ENCODE assay signal across 8 mouse cellular contexts in the genomic region with DNA sequence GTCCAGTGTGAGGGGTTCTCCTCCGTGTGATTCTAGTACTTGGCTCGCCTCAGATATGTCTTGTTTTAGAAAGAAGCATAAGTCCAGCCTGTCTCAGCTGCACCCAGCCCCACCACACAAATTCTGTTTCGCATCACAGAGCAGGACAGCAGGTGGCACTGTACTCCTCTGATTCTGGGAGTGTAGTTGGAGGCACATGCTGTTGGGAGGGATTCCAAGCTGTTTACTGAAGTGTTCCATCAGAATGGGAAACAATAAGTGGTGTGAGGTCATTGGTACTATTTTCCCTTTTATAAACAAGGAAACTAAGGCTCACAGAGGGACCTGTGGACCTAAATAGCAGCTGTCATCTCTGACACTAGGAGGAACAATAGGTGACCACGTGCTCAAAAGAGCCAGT. TPM values are rescaled to one million over a fixed set of nuclear protein-coding genes. Genes with fewer than 3 reads are reported as not detected.
DNase-seq lines count a peak whose midpoint lies in the region; ATAC-seq lines count a peak whose summit lies in the region.

No protein-coding gene starts in this region.

- peak; percentile 15 for DNase-seq in gastrocnemius, postnatal 10 days
- DNase-seq in gastrocnemius, postnatal 25 days, result no peak
- DNase-seq in 3T3-L1 (ENCODE audit: low read depth, low spot score) (peak; percentile 55), R1 (ENCODE audit: low read depth, low spot score) (peak; percentile 37)
- DNase-seq in heart, embryonic 10.5 days (ENCODE audit: low spot score), result peak; percentile 75
- peak; percentile 48 for DNase-seq in layer of hippocampus, adult 9-11 months
- DNase-seq in spleen, postnatal 10 days (ENCODE audit: low spot score in 2 of 2), result no peak

- 68% methylated on average over 4 of the region's 4 CpGs for WGBS in heart, embryonic 10.5 days
- WGBS in neural tube, embryonic 14.5 days, result 76% methylated on average over 4 of the region's 4 CpGs

- H3K9ac ChIP-seq in neural tube, embryonic 14.5 days (replicated peaks; ENCODE audit: low read depth, low read length), result no peak overlapping the region

- peaks cover 75% of the 10 kb centered on the region for H3K36me3 ChIP-seq in heart, embryonic 10.5 days
- peaks cover 34% of the 10 kb centered on the region for H3K36me3 ChIP-seq in neural tube, embryonic 14.5 days (ENCODE audit: control insufficient read depth, insufficient read depth, low read length)

- H3K4me3 ChIP-seq in heart, embryonic 10.5 days, result no peak overlapping the region
- H3K4me3 ChIP-seq in neural tube, embryonic 14.5 days (ENCODE audit: low read depth, low read length), result no peak overlapping the region

- H3K9me3 ChIP-seq in heart, embryonic 10.5 days, result no peaks in the 10 kb centered on the region
- H3K9me3 ChIP-seq in neural tube, embryonic 14.5 days (ENCODE audit: control insufficient read depth, low read length), result no peaks in the 10 kb centered on the region

- H3K27ac ChIP-seq in heart, embryonic 10.5 days, result no peak overlapping the region
- H3K27ac ChIP-seq in neural tube, embryonic 14.5 days (ENCODE audit: low read depth, low read length), result no peak overlapping the region

- H3K4me1 ChIP-seq in heart, embryonic 10.5 days, result no peaks in the 10 kb centered on the region
- H3K4me1 ChIP-seq in neural tube, embryonic 14.5 days (ENCODE audit: control insufficient read depth, insufficient read depth, low read length), result no peaks in the 10 kb centered on the region

- H3K27me3 ChIP-seq in heart, embryonic 10.5 days (ENCODE audit: insufficient read depth, poor library complexity, severe bottlenecking), result no peaks in the 10 kb centered on the region
- H3K27me3 ChIP-seq in neural tube, embryonic 14.5 days (ENCODE audit: control insufficient read depth, insufficient read depth, low read length), result no peaks in the 10 kb centered on the region

- ATAC-seq in neural tube, embryonic 14.5 days (ENCODE audit: low read depth), result peak; percentile 54; the same call in 1 of the 2 replicates

- no peak overlapping the region for H3K4me2 ChIP-seq in neural tube, embryonic 14.5 days (ENCODE audit: low read depth, low read length)

RNA-seq across cellular contexts. Expression of gene Poc5, which starts 18.9 kb away (rescaled TPM):
- 10 to 100 TPM in 1 of 2 experiments, 1 to 10 TPM in 1; 7.4 to 10.8 TPM for total RNA-seq in gastrocnemius, postnatal 10 days (2021)
- 1 to 10 TPM; 6.0 to 6.3 TPM for total RNA-seq in gastrocnemius, postnatal 25 days (2021)
- 13.3 TPM in 2 replicates for polyA plus RNA-seq in heart, embryonic 10.5 days (2016; fragmentation: Nextera tagmentation; extraction: Ambion mirVana)
- polyA plus RNA-seq in neural tube, embryonic 14.5 days (2014; fragmentation: Nextera tagmentation; extraction: Ambion mirVana), result 25.8 and 28.0 TPM in 2 replicates

Comparison
In these comparisons a context has a peak if more than half of its experiments do, and no peak if none do; other contexts are left out.
1. DNase-seq: peak in gastrocnemius, postnatal 10 days (single experiment), 3T3-L1 (single experiment), R1 (single experiment), heart, embryonic 10.5 days (single experiment) and layer of hippocampus, adult 9-11 months (single experiment); none in gastrocnemius, postnatal 25 days (single experiment) and spleen, postnatal 10 days (0 of 2).